Comparison of ENCODE assay signal across 8 mouse cellular contexts in the genomic region with DNA sequence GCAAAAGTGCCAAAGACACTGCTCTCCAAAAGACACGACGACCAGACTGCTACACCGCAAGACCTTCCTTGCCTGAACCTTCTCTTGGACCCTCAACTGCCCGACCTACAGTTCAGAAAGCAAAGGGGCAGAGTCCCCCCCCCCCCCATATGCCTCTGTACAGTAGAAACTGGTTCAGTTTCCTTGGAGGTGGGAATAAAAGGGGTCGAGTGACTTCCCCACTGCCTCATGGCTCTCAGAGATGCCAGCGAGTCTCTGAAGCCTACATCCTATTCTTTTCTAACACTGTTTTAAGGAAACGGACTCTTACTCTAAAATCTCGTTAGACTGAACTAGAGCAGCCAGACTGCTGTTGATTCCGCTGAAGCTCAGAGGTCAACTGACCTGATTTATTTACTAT. TPM values are rescaled to one million over a fixed set of nuclear protein-coding genes. Genes with fewer than 3 reads are reported as not detected.
A peak's percentile ranks its signal among the peaks of the same experiment; 100 is the strongest.
DNase-seq lines count a peak whose midpoint lies in the region; ATAC-seq and TF ChIP-seq lines count a peak whose summit lies in the region.

No protein-coding gene starts in this region.

- H3K4me2 ChIP-seq in heart, embryonic 12.5 days = peak overlapping the region; percentile 96
- H3K4me2 ChIP-seq in CH12.LX (ENCODE audit: insufficient read depth, low read depth, poor library complexity, severe bottlenecking) = peak overlapping the region; percentile 77
- H3K4me2 ChIP-seq in hindbrain, embryonic 11.5 days (replicated peaks; ENCODE audit: low read depth, low read length) = peak overlapping the region; percentile 64

- peak overlapping the region; percentile 62; the same call in 1 of the 2 replicates for H3K9ac ChIP-seq in heart, embryonic 12.5 days
- no peak overlapping the region; the same call in 1 of the 2 replicates for H3K9ac ChIP-seq in CH12.LX (ENCODE audit: insufficient read depth, low read depth)
- no peak overlapping the region for H3K9ac ChIP-seq in hindbrain, embryonic 11.5 days (ENCODE audit: low read depth, low read length)

- no peak for TF ChIP-seq RAD21 in CH12.LX (IDR thresholded peaks at IDR 0.05; ENCODE audit: low read depth, low read length)

- peaks cover 17% of the 10 kb centered on the region; the same call in 1 of the 2 replicates for H3K27me3 ChIP-seq in heart, embryonic 12.5 days (replicated peaks)
- no peaks in the 10 kb centered on the region for H3K27me3 ChIP-seq in CH12.LX (replicated peaks)
- peaks cover 5% of the 10 kb centered on the region for H3K27me3 ChIP-seq in hindbrain, embryonic 11.5 days (ENCODE audit: control insufficient read depth, insufficient read depth, low read length)

- H3K9me3 ChIP-seq in heart, embryonic 12.5 days (replicated peaks) = no peaks in the 10 kb centered on the region
- H3K9me3 ChIP-seq in CH12.LX (replicated peaks; ENCODE audit: low read length) = no peaks in the 10 kb centered on the region
- H3K9me3 ChIP-seq in hindbrain, embryonic 11.5 days (ENCODE audit: control insufficient read depth, low read length) = no peaks in the 10 kb centered on the region

- H3K4me1 ChIP-seq in heart, embryonic 12.5 days (replicated peaks) = peaks cover 12% of the 10 kb centered on the region
- peaks cover 3 to 5% of the 10 kb centered on the region in 2 experiments; a peak in 2 of 4 replicates for H3K4me1 ChIP-seq in CH12.LX (ENCODE audit: control insufficient read depth in 1 of 2, insufficient read depth in 2 of 2)
- H3K4me1 ChIP-seq in hindbrain, embryonic 11.5 days (replicated peaks; ENCODE audit: control insufficient read depth, insufficient read depth, low read length) = no peaks in the 10 kb centered on the region; the same call in 1 of the 2 replicates

- no peak for TF ChIP-seq POLR2A in CH12.LX (IDR thresholded peaks at IDR 0.05; ENCODE audit: low read depth, low read length)

- TF ChIP-seq CTCF in CH12.LX (conservative IDR thresholded peaks at IDR 0.05 in 1 of 2, IDR thresholded peaks at IDR 0.05 in 1 of 2; ENCODE audit: low read depth in 2 of 2, low read length in 2 of 2) = no peak

- no peak for TF ChIP-seq EP300 in CH12.LX (IDR thresholded peaks at IDR 0.05; ENCODE audit: low read length)

- WGBS in heart, embryonic 12.5 days = 41% methylated on average over 9 of the region's 9 CpGs
- 37% methylated on average over 9 of the region's 9 CpGs for WGBS in hindbrain, embryonic 11.5 days
- WGBS in macrophage (ENCODE audit: missing documents) = 48% methylated on average over 9 of the region's 9 CpGs

- in situ Hi-C loops in CH12.LX (cut with MboI; ENCODE audit: low pct_ligation_motif_present, low pct_unique_long_range_greater_than_20kb, low sequenced_read_pairs) = loop anchor here (25.0 kb wide), 1 partner anchor 368 kb away; no protein-coding TSS in a partner anchor

- no peak overlapping the region for H3K27ac ChIP-seq in heart, embryonic 12.5 days (ENCODE audit: poor library complexity, severe bottlenecking)
- H3K27ac ChIP-seq in CH12.LX (ENCODE audit: insufficient read depth, low read depth) = no peak overlapping the region
- no peak overlapping the region for H3K27ac ChIP-seq in hindbrain, embryonic 11.5 days (ENCODE audit: low read depth, low read length)
- no peak overlapping the region for H3K27ac ChIP-seq in macrophage

- 0 out of 2 replicates have a peak, but pooled peaks have one; percentile 5 for ATAC-seq in heart, embryonic 12.5 days (ENCODE audit: insufficient number of reproducible peaks, low FRiP score)
- no peak for ATAC-seq in hindbrain, embryonic 11.5 days (ENCODE audit: low FRiP score)
- no peak for ATAC-seq in granulocyte monocyte progenitor cell, adult 5-6 weeks (replicated peaks; ENCODE audit: poor library complexity, severe bottlenecking)

- intact Hi-C loops in left cerebral cortex, postnatal 36 days (cut with DNase I) = loop anchor here (10.0 kb wide), 1 partner anchor 55 kb away; no protein-coding TSS in a partner anchor

- H3K79me2 ChIP-seq in CH12.LX (replicated peaks; ENCODE audit: control insufficient read depth, extremely low read depth, insufficient read depth, poor library complexity, severe bottlenecking) (no peaks in the 10 kb centered on the region), macrophage (ENCODE audit: inconsistent target) (no peaks in the 10 kb centered on the region)

- dilution Hi-C loops in CH12.LX (cut with MboI; ENCODE audit: extremely low pct_ligation_motif_present, extremely low pct_unique_long_range_greater_than_20kb, low sequenced_read_pairs) = no loop called here

- peak overlapping the region; percentile 56 for H3K4me3 ChIP-seq in heart, embryonic 12.5 days
- H3K4me3 ChIP-seq in CH12.LX (replicated peaks in 1 of 3; ENCODE audit: low read depth in 2 of 3, low read length in 2 of 3, poor library complexity in 1 of 3) (peak overlapping the region in 2 of 3 experiments; percentile 46 to 60), macrophage (ENCODE audit: inconsistent target) (peak overlapping the region; percentile 23; the same call in 1 of the 2 replicates)
- H3K4me3 ChIP-seq in hindbrain, embryonic 11.5 days (ENCODE audit: low read depth, low read length) = peak overlapping the region; percentile 32

- no peak for DNase-seq in heart, adult 8-10 months (ENCODE audit: low spot score)
- no peak for DNase-seq in CH12.LX (ENCODE audit: extremely low read depth)
- DNase-seq in hindbrain, embryonic 11.5 days (ENCODE audit: low spot score) = no peak
- DNase-seq in thymus, postnatal 0 days (ENCODE audit: low spot score) = no peak
- no peak for DNase-seq in left cerebral cortex, postnatal 36 days (ENCODE audit: low spot score in 2 of 2)

- H3K36me3 ChIP-seq in heart, embryonic 12.5 days = no peaks in the 10 kb centered on the region
- H3K36me3 ChIP-seq in CH12.LX (replicated peaks in 1 of 2; ENCODE audit: control insufficient read depth in 1 of 2, insufficient read depth in 1 of 2, low read length in 1 of 2) (no peaks in the 10 kb centered on the region), macrophage (ENCODE audit: inconsistent target) (no peaks in the 10 kb centered on the region)
- H3K36me3 ChIP-seq in hindbrain, embryonic 11.5 days (ENCODE audit: control insufficient read depth, insufficient read depth, low read length) = no peaks in the 10 kb centered on the region

TF ChIP-seq in CH12.LX, 34 proteins besides CTCF, POLR2A, EP300 and RAD21:
- TF ChIP-seq KAT2A (IDR thresholded peaks at IDR 0.05; ENCODE audit: insufficient replicate concordance, low read length) = no peak
- no peak for TF ChIP-seq IRF4 (IDR thresholded peaks at IDR 0.05; ENCODE audit: low read depth, low read length)
- no peak for TF ChIP-seq PAX5 (IDR thresholded peaks at IDR 0.05; ENCODE audit: low read length)
- TF ChIP-seq ELF1 (IDR thresholded peaks at IDR 0.05; ENCODE audit: low read depth, low read length) = no peak
- TF ChIP-seq MAZ (IDR thresholded peaks at IDR 0.05; ENCODE audit: low read depth, low read length) = no peak
- no peak for TF ChIP-seq USF2 (conservative IDR thresholded peaks at IDR 0.05; ENCODE audit: low read depth, low read length)
- no peak for TF ChIP-seq GABPA (IDR thresholded peaks at IDR 0.05; ENCODE audit: insufficient replicate concordance, low read depth, low read length)
- no peak for TF ChIP-seq MAFK (IDR thresholded peaks at IDR 0.05; ENCODE audit: insufficient replicate concordance, low read length)
- no peak for TF ChIP-seq CHD2 (IDR thresholded peaks at IDR 0.05; ENCODE audit: low read length)
- TF ChIP-seq ZMIZ1 (IDR thresholded peaks at IDR 0.05; ENCODE audit: low read depth, low read length) = no peak
- no peak for TF ChIP-seq ETS1 (conservative IDR thresholded peaks at IDR 0.05; ENCODE audit: low read depth, low read length)
- TF ChIP-seq SIN3A (IDR thresholded peaks at IDR 0.05; ENCODE audit: low read length) = no peak
- no peak for TF ChIP-seq UBTF (IDR thresholded peaks at IDR 0.05; ENCODE audit: low read depth, low read length)
- TF ChIP-seq MEF2A (IDR thresholded peaks at IDR 0.05; ENCODE audit: borderline replicate concordance, low read depth, low read length) = no peak
- no peak for TF ChIP-seq TBP (conservative IDR thresholded peaks at IDR 0.05; ENCODE audit: low read depth, low read length)
- no peak for TF ChIP-seq ZC3H11A (IDR thresholded peaks at IDR 0.05; ENCODE audit: low read depth, low read length)
TF ChIP-seq in CH12.LX: peak in this region for 0.

RNA-seq across cellular contexts. Expression of a gene that starts 0.7 kb away (rescaled TPM):
- polyA plus RNA-seq in heart, embryonic 12.5 days (2016; fragmentation: Nextera tagmentation; extraction: Ambion mirVana) = 98.0 and 100 TPM in 2 replicates
- 10 to 100 TPM; 19.1 to 22.8 (median 20.8) TPM for total RNA-seq in heart, adult 8-10 months (2022)
- total RNA-seq in CH12.LX (2012; rRNA removed) (0.46 and 3.2 TPM in 2 replicates), CH12.LX (2014; rRNA removed) (0.11 and 0.12 TPM in 2 replicates)
- polyA plus RNA-seq in CH12.LX (2012; ENCODE audit: insufficient read length, low read depth) (0.04 and 0.11 TPM in 2 replicates), macrophage (2018) (0.64 to 4.7 TPM (median 1.5 TPM) in 3 replicates)
- 11.9 and 15.7 TPM in 2 replicates for polyA plus RNA-seq in hindbrain, embryonic 11.5 days (2014; fragmentation: Nextera tagmentation; extraction: Ambion mirVana)
- total RNA-seq in macrophage (2018; cell fraction: chromatin; rRNA removed) = 10 to 100 TPM in 1 of 26 experiments, 1 to 10 TPM in 6, under 1 TPM in 11, not detected in 8; 0.19 to 43.4 (median 0.70) TPM
- total RNA-seq in macrophage (2018; cell fraction: cytosol; rRNA removed) = 1 to 10 TPM in 13 of 26 experiments, under 1 TPM in 13; 0.20 to 10.0 (median 2.4) TPM
- 1 to 10 TPM in 13 of 26 experiments, under 1 TPM in 12, not detected in 1; 0.17 to 7.8 (median 1.1) TPM for total RNA-seq in macrophage (2018; cell fraction: nucleus; rRNA removed)
- not detected in 2 replicates for total RNA-seq in granulocyte monocyte progenitor cell, adult 5-6 weeks (2014; fragmentation: Nextera tagmentation)
- total RNA-seq in granulocyte monocyte progenitor cell, adult 5-6 weeks (2017) = not detected in 2 replicates
- polyA plus RNA-seq in thymus, postnatal 0 days (2015; fragmentation: Nextera tagmentation; extraction: Ambion mirVana) = 22.5 and 30.4 TPM in 2 replicates
- total RNA-seq in left cerebral cortex, postnatal 36 days (2021) = 1 to 10 TPM; 5.2 to 7.7 TPM
